ENCODE assay signal across 8 mouse cellular contexts in the genomic region with DNA sequence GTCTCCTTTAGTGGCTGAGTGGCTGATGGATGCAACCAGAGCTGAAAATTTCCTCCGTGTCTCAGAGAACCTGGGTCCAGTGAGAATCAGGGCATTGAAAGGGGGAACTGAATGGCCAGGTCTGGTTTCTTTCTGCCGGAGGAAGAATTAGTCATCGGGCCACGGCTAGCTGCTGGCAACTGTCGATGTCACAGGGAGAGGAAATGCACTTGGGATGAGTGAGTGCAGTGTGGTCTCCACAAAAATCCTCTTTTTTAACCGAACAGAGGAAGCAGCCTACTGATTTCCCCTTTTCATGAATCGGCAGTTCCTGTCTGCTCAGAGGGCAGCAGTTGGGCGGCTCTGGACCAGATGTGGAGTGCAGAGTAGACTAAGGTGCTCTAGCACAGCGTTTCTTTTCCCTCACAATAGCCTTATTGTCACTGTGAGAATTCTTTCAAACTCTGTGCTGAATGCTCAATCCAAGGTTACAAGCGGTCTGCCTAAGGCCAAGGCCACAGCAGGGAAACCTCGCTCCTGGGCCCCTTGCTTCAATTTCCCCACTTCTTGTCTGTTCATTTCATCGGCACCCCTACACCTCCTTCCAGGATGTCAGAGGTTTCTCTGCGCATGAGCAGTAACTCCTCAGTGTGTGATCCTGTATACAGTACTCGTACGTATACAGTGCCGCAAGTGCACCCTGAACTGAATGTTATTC. TPM values are rescaled to one million over a fixed set of nuclear protein-coding genes. Genes with fewer than 3 reads are reported as not detected.
DNase-seq lines count a peak whose midpoint lies in the region; ATAC-seq and TF ChIP-seq lines count a peak whose summit lies in the region.

No protein-coding gene starts in this region.

- peak overlapping the region; percentile 8; the same call in 1 of the 2 replicates for H3K4me2 ChIP-seq in kidney, embryonic 14.5 days (replicated peaks; ENCODE audit: low read depth, low read length)

- H3K27me3 ChIP-seq in testis, adult 2 months (ENCODE audit: control insufficient read depth, insufficient read depth, low read length), result no peaks in the 10 kb centered on the region
- H3K27me3 ChIP-seq in kidney, embryonic 14.5 days (ENCODE audit: control insufficient read depth, insufficient read depth, low read length), result no peaks in the 10 kb centered on the region
- H3K27me3 ChIP-seq in megakaryocyte, embryonic 14.5 days (replicated peaks), result peaks cover 17% of the 10 kb centered on the region
- no peaks in the 10 kb centered on the region for H3K27me3 ChIP-seq in thymus, adult 2 months (ENCODE audit: control insufficient read depth, insufficient read depth, low read length)

- H3K9ac ChIP-seq in kidney, embryonic 14.5 days (ENCODE audit: low read depth, low read length), result no peak overlapping the region

- 30% methylated on average over 16 of the region's 16 CpGs for WGBS in kidney, embryonic 14.5 days
- WGBS in thymus, adult 2 months, result 3% methylated on average over 16 of the region's 16 CpGs

- no peaks in the 10 kb centered on the region; the same call in 1 of the 2 replicates for H3K9me3 ChIP-seq in kidney, embryonic 14.5 days (ENCODE audit: control insufficient read depth, low read length)
- H3K9me3 ChIP-seq in megakaryocyte, embryonic 14.5 days, result peaks cover 12% of the 10 kb centered on the region

- no peak for TF ChIP-seq CTCF in testis, adult 2 months (IDR thresholded peaks at IDR 0.05; ENCODE audit: control insufficient read depth, insufficient read depth, insufficient replicate concordance, low read depth, low read length)
- no peak for TF ChIP-seq CTCF in thymus, adult 2 months (IDR thresholded peaks at IDR 0.05; ENCODE audit: borderline replicate concordance, control insufficient read depth, extremely low read depth, insufficient read depth, low read length, poor library complexity)

- H3K4me1 ChIP-seq in testis, adult 2 months (ENCODE audit: control insufficient read depth, insufficient read depth, low read length), result peaks cover 15% of the 10 kb centered on the region
- H3K4me1 ChIP-seq in kidney, embryonic 14.5 days (ENCODE audit: control insufficient read depth, insufficient read depth, low read length), result peaks cover 24% of the 10 kb centered on the region; the same call in 1 of the 2 replicates
- H3K4me1 ChIP-seq in megakaryocyte, embryonic 14.5 days, result peaks cover 42% of the 10 kb centered on the region
- peaks cover 14% of the 10 kb centered on the region for H3K4me1 ChIP-seq in thymus, adult 2 months (replicated peaks; ENCODE audit: control insufficient read depth, insufficient read depth, low read length)

- DNase-seq in testis, postnatal 14 days (ENCODE audit: low spot score), result no peak
- peak; percentile 74 for DNase-seq in brain, adult 2 months (ENCODE audit: low read depth, low spot score)
- peak; percentile 68 for DNase-seq in heart, adult 8-10 months (ENCODE audit: low spot score)
- peak; percentile 71 for DNase-seq in thymus, adult 2 months
- no peak for DNase-seq in urinary bladder, adult 2 months (ENCODE audit: low spot score)

- TF ChIP-seq POLR2A in testis, adult 2 months (IDR thresholded peaks at IDR 0.05; ENCODE audit: control insufficient read depth, low read depth, low read length), result no peak
- no peak for TF ChIP-seq POLR2A in thymus, adult 2 months (IDR thresholded peaks at IDR 0.05; ENCODE audit: control insufficient read depth, extremely low read depth, insufficient read depth, low read length, poor library complexity)

- no peak overlapping the region for H3K27ac ChIP-seq in testis, adult 2 months (ENCODE audit: control insufficient read depth, insufficient read depth, low read depth, low read length)
- peak overlapping the region; percentile 60 for H3K27ac ChIP-seq in kidney, embryonic 14.5 days (ENCODE audit: low read depth, low read length)
- H3K27ac ChIP-seq in thymus, adult 2 months (ENCODE audit: control insufficient read depth, insufficient read depth, low read length), result peak overlapping the region; percentile 39; the same call in 1 of the 2 replicates

- peak; percentile 22; the same call in 1 of the 2 replicates for ATAC-seq in kidney, embryonic 14.5 days (ENCODE audit: low FRiP score, low TSS enrichment)

- no peaks in the 10 kb centered on the region for H3K36me3 ChIP-seq in testis, adult 2 months (ENCODE audit: control insufficient read depth, insufficient read depth, low read length)
- H3K36me3 ChIP-seq in kidney, embryonic 14.5 days (ENCODE audit: control insufficient read depth, insufficient read depth, low read length), result no peaks in the 10 kb centered on the region
- no peaks in the 10 kb centered on the region for H3K36me3 ChIP-seq in megakaryocyte, embryonic 14.5 days (replicated peaks; ENCODE audit: low read length)
- no peaks in the 10 kb centered on the region for H3K36me3 ChIP-seq in thymus, adult 2 months (ENCODE audit: control insufficient read depth, insufficient read depth, low read length)

- H3K4me3 ChIP-seq in testis, adult 2 months (ENCODE audit: control insufficient read depth, low read depth, low read length), result peak overlapping the region; percentile 23
- H3K4me3 ChIP-seq in kidney, embryonic 14.5 days (ENCODE audit: low read length), result no peak overlapping the region
- peak overlapping the region; percentile 89 for H3K4me3 ChIP-seq in megakaryocyte, embryonic 14.5 days (replicated peaks)
- H3K4me3 ChIP-seq in thymus, adult 2 months (ENCODE audit: control insufficient read depth, insufficient read depth, low read length), result peak overlapping the region; percentile 19

RNA-seq across cellular contexts. Expression of gene Jun, which starts 54.1 kb away (rescaled TPM):
- 4.1 and 5.1 TPM in 2 replicates for polyA plus RNA-seq in testis, adult 2 months (2012; rRNA removed)
- 10 to 100 TPM; 38.5 to 58.4 (median 49.5) TPM for total RNA-seq in heart, adult 8-10 months (2022)
- 24.0 and 30.2 TPM in 2 replicates for polyA plus RNA-seq in kidney, embryonic 14.5 days (2014; fragmentation: Nextera tagmentation; extraction: Ambion mirVana)
- polyA plus RNA-seq in megakaryocyte, embryonic 14.5 days (2012; ENCODE audit: insufficient read depth, low replicate concordance), result 157 and 392 TPM in 2 replicates
- 17.3 and 18.7 TPM in 2 replicates for polyA plus RNA-seq in thymus, adult 2 months (2012; rRNA removed)
- 32.3 and 39.6 TPM in 2 replicates for polyA plus RNA-seq in urinary bladder, adult 2 months (2012; rRNA removed)

Comparison
In these comparisons a context has a peak if more than half of its experiments do, and no peak if none do; other contexts are left out.
1. DNase-seq: peak in brain, adult 2 months (single experiment), heart, adult 8-10 months (single experiment) and thymus, adult 2 months (single experiment); none in testis, postnatal 14 days (single experiment) and urinary bladder, adult 2 months (single experiment).